Mouse (Mus musculus): ENCODE data around the gene Wnt6. TPM values are rescaled to one million over a fixed set of nuclear protein-coding genes. Genes with fewer than 3 reads are reported as not detected.

The Wnt6 gene
- polyA plus RNA-seq (2015; fragmentation: Nextera tagmentation; extraction: Ambion mirVana): 2.1 and 3.0 TPM in 2 replicates

GRCm38 (mm10) chr1:74771845-74771930 lies at the start of gene Wnt6:
Wnt6 (plus strand) TSS chr1:74771892.

GRCm38 (mm10) chr1:74748643-74749271 lies 22.9 kb upstream of the Wnt6 start, which contains the start of gene Prkag3:
Prkag3 (minus strand) TSS chr1:74749221.

GRCm38 (mm10) chr1:74791249-74791648 lies 19.6 kb downstream of the Wnt6 start, which contains the start of gene Wnt10a:
Wnt10a (plus strand) TSS chr1:74791516.

Other genes with a start within 250 kb of the Wnt6 start
- 0.20 and 0.82 TPM in 2 replicates for gene Plcd4, start 229.0 kb upstream of the Wnt6 start, polyA plus RNA-seq (2015; fragmentation: Nextera tagmentation; extraction: Ambion mirVana)
- gene Usp37, start 227.6 kb upstream of the Wnt6 start, polyA plus RNA-seq (2015; fragmentation: Nextera tagmentation; extraction: Ambion mirVana): 13.0 and 13.2 TPM in 2 replicates
- gene Zfp142, start 183.6 kb upstream of the Wnt6 start, polyA plus RNA-seq (2015; fragmentation: Nextera tagmentation; extraction: Ambion mirVana): 3.0 and 3.1 TPM in 2 replicates
- gene Bcs1l, start 183.6 kb upstream of the Wnt6 start, polyA plus RNA-seq (2015; fragmentation: Nextera tagmentation; extraction: Ambion mirVana): 7.3 and 8.8 TPM in 2 replicates
- 13.2 and 18.0 TPM in 2 replicates for gene Rnf25, start 170.5 kb upstream of the Wnt6 start, polyA plus RNA-seq (2015; fragmentation: Nextera tagmentation; extraction: Ambion mirVana)
- 0.40 and 0.73 TPM in 2 replicates for gene Stk36, start 170.4 kb upstream of the Wnt6 start, polyA plus RNA-seq (2015; fragmentation: Nextera tagmentation; extraction: Ambion mirVana)
- gene Ttll4, start 110.1 kb upstream of the Wnt6 start, polyA plus RNA-seq (2015; fragmentation: Nextera tagmentation; extraction: Ambion mirVana): 3.6 and 6.4 TPM in 2 replicates
- gene Cyp27a1, start 58.3 kb upstream of the Wnt6 start, polyA plus RNA-seq (2015; fragmentation: Nextera tagmentation; extraction: Ambion mirVana): 5.8 and 8.5 TPM in 2 replicates
- gene Prkag3, start 22.7 kb upstream of the Wnt6 start, polyA plus RNA-seq (2015; fragmentation: Nextera tagmentation; extraction: Ambion mirVana): 0.16 and 0.23 TPM in 2 replicates
- 0.12 and 0.21 TPM in 2 replicates for gene Wnt10a, start 19.6 kb downstream of the Wnt6 start, polyA plus RNA-seq (2015; fragmentation: Nextera tagmentation; extraction: Ambion mirVana)
- gene Cdk5r2, start 83.0 kb downstream of the Wnt6 start, polyA plus RNA-seq (2015; fragmentation: Nextera tagmentation; extraction: Ambion mirVana): not detected in 2 replicates
- not detected in 2 replicates for gene Fev, start 113.5 kb downstream of the Wnt6 start, polyA plus RNA-seq (2015; fragmentation: Nextera tagmentation; extraction: Ambion mirVana)
- gene Cryba2, start 121.3 kb downstream of the Wnt6 start, polyA plus RNA-seq (2015; fragmentation: Nextera tagmentation; extraction: Ambion mirVana): not detected in 2 replicates
- not detected in 2 replicates for gene Cfap65, start 163.7 kb downstream of the Wnt6 start, polyA plus RNA-seq (2015; fragmentation: Nextera tagmentation; extraction: Ambion mirVana)
- 1.7 and 2.4 TPM in 2 replicates for gene Ihh, start 179.8 kb downstream of the Wnt6 start, polyA plus RNA-seq (2015; fragmentation: Nextera tagmentation; extraction: Ambion mirVana)